Mouse (Mus musculus): ENCODE data around the gene Otub2. TPM values are rescaled to one million over a fixed set of nuclear protein-coding genes. Genes with fewer than 3 reads are reported as not detected.

The Otub2 gene
- polyA plus RNA-seq, 1 experiment from 2014 or later, result 28.9 TPM

GRCm38 (mm10) chr12:103373530-103374236, 14.8 kb upstream of the Otub2 start:
- Histone ChIP-seq H3K4me1 (replicated peaks) (peaks cover 20% of the 10 kb centered on the region), H3K4me3 (replicated peaks) (no peak overlapping the region), H3K27ac (replicated peaks) (peak overlapping the region; percentile 46; the same call in 1 of the 2 replicates), H3K4me2 (peak overlapping the region; percentile 41), H3K27me3 (peaks cover 9% of the 10 kb centered on the region; the same call in 1 of the 2 replicates), H3K9me3 (replicated peaks) (no peaks in the 10 kb centered on the region), H3K9ac (no peak overlapping the region; the same call in 1 of the 2 replicates), H3K36me3 (replicated peaks) (no peaks in the 10 kb centered on the region)
- peak; percentile 85 for ATAC-seq (ENCODE audit: insufficient read depth)
- WGBS (ENCODE audit: insufficient replicate concordance), result 20% methylated on average over 8 of the region's 8 CpGs

- WGBS (ENCODE audit: insufficient replicate concordance), result 44% methylated on average over 5 of the region's 5 CpGs
- Histone ChIP-seq H3K9ac (no peak overlapping the region), H3K4me2 (no peak overlapping the region), H3K9me3 (replicated peaks) (no peaks in the 10 kb centered on the region), H3K36me3 (replicated peaks) (no peaks in the 10 kb centered on the region), H3K4me1 (replicated peaks) (peaks cover 17% of the 10 kb centered on the region), H3K27me3 (peaks cover 9% of the 10 kb centered on the region; the same call in 1 of the 2 replicates), H3K27ac (replicated peaks) (no peak overlapping the region), H3K4me3 (replicated peaks) (no peak overlapping the region)
- ATAC-seq (ENCODE audit: insufficient read depth), result no peak
These were observed 12.4 kb upstream of the Otub2 start for GRCm38 (mm10) chr12:103376124-103376523.

GRCm38 (mm10) chr12:103376774-103377173, 11.7 kb upstream of the Otub2 start:
- H3K9ac ChIP-seq, result no peak overlapping the region
- peaks cover 17% of the 10 kb centered on the region for H3K4me1 ChIP-seq (replicated peaks)
- no peak for ATAC-seq (ENCODE audit: insufficient read depth)
- H3K9me3 ChIP-seq (replicated peaks), result no peaks in the 10 kb centered on the region
- no peaks in the 10 kb centered on the region for H3K36me3 ChIP-seq (replicated peaks)
- H3K4me2 ChIP-seq, result no peak overlapping the region
- H3K27me3 ChIP-seq, result peaks cover 9% of the 10 kb centered on the region; the same call in 1 of the 2 replicates
- H3K27ac ChIP-seq (replicated peaks), result no peak overlapping the region
- 36% methylated on average over 3 of the region's 4 CpGs for WGBS (ENCODE audit: insufficient replicate concordance)
- no peak overlapping the region for H3K4me3 ChIP-seq (replicated peaks)

- no peak overlapping the region for H3K9ac ChIP-seq
- H3K36me3 ChIP-seq (replicated peaks), result no peaks in the 10 kb centered on the region
- ATAC-seq (ENCODE audit: insufficient read depth), result no peak
- no peaks in the 10 kb centered on the region for H3K9me3 ChIP-seq (replicated peaks)
- H3K4me3 ChIP-seq (replicated peaks), result no peak overlapping the region
- WGBS (ENCODE audit: insufficient replicate concordance), result 60% methylated on average over 4 of the region's 4 CpGs
- no peaks in the 10 kb centered on the region; the same call in 1 of the 2 replicates for H3K4me1 ChIP-seq (replicated peaks)
- peaks cover 9% of the 10 kb centered on the region; the same call in 1 of the 2 replicates for H3K27me3 ChIP-seq
- no peak overlapping the region for H3K4me2 ChIP-seq
- H3K27ac ChIP-seq (replicated peaks), result no peak overlapping the region
These were observed 8.3 kb upstream of the Otub2 start for GRCm38 (mm10) chr12:103380226-103380625.

- Histone ChIP-seq H3K4me3 (replicated peaks) (peak overlapping the region; percentile 84), H3K4me2 (peak overlapping the region; percentile 78), H3K4me1 (replicated peaks) (peaks cover 64% of the 10 kb centered on the region), H3K36me3 (replicated peaks) (peaks cover 23% of the 10 kb centered on the region), H3K9me3 (replicated peaks) (no peaks in the 10 kb centered on the region), H3K27ac (replicated peaks) (peak overlapping the region; percentile 92), H3K27me3 (no peaks in the 10 kb centered on the region), H3K9ac (peak overlapping the region; percentile 92)
- ATAC-seq (ENCODE audit: insufficient read depth), result peak; percentile 16; the same call in 1 of the 2 replicates
- 40% methylated on average over 2 of the region's 2 CpGs for WGBS (ENCODE audit: insufficient replicate concordance)
These were observed 856 bp downstream of the Otub2 start for GRCm38 (mm10) chr12:103389348-103389727.

GRCm38 (mm10) chr12:103389982-103390381, 1.5 kb downstream of the Otub2 start:
- H3K36me3 ChIP-seq (replicated peaks), result peaks cover 27% of the 10 kb centered on the region
- peak overlapping the region; percentile 92 for H3K27ac ChIP-seq (replicated peaks)
- no peaks in the 10 kb centered on the region for H3K9me3 ChIP-seq (replicated peaks)
- H3K4me2 ChIP-seq, result peak overlapping the region; percentile 78
- peaks cover 68% of the 10 kb centered on the region for H3K4me1 ChIP-seq (replicated peaks)
- H3K9ac ChIP-seq, result peak overlapping the region; percentile 92
- WGBS (ENCODE audit: insufficient replicate concordance), result 57% methylated on average over 4 of the region's 4 CpGs
- ATAC-seq (ENCODE audit: insufficient read depth), result no peak
- H3K27me3 ChIP-seq, result no peaks in the 10 kb centered on the region
- H3K4me3 ChIP-seq (replicated peaks), result peak overlapping the region; percentile 84

- ATAC-seq (ENCODE audit: insufficient read depth), result no peak
- peaks cover 34% of the 10 kb centered on the region for H3K36me3 ChIP-seq (replicated peaks)
- peaks cover 79% of the 10 kb centered on the region for H3K4me1 ChIP-seq (replicated peaks)
- H3K4me2 ChIP-seq, result peak overlapping the region; percentile 78
- H3K27me3 ChIP-seq, result no peaks in the 10 kb centered on the region
- peak overlapping the region; percentile 92 for H3K27ac ChIP-seq (replicated peaks)
- 85% methylated on average over 7 of the region's 7 CpGs for WGBS (ENCODE audit: insufficient replicate concordance)
- peak overlapping the region; percentile 84 for H3K4me3 ChIP-seq (replicated peaks)
- H3K9ac ChIP-seq, result peak overlapping the region; percentile 92
- no peaks in the 10 kb centered on the region for H3K9me3 ChIP-seq (replicated peaks)
These were observed 2.6 kb downstream of the Otub2 start for GRCm38 (mm10) chr12:103391098-103391497.

GRCm38 (mm10) chr12:103393528-103393927, 5.0 kb downstream of the Otub2 start:
- Histone ChIP-seq H3K27ac (replicated peaks) (peak overlapping the region; percentile 97), H3K4me2 (peak overlapping the region; percentile 78), H3K36me3 (replicated peaks) (peaks cover 51% of the 10 kb centered on the region), H3K9ac (peak overlapping the region; percentile 57), H3K4me1 (replicated peaks) (peaks cover 90% of the 10 kb centered on the region), H3K27me3 (no peaks in the 10 kb centered on the region), H3K9me3 (replicated peaks) (no peaks in the 10 kb centered on the region), H3K4me3 (replicated peaks) (peak overlapping the region; percentile 42)
- ATAC-seq (ENCODE audit: insufficient read depth), result peak; percentile 89
- 9% methylated on average over 6 of the region's 6 CpGs for WGBS (ENCODE audit: insufficient replicate concordance)

GRCm38 (mm10) chr12:103395486-103396275, 7.2 kb downstream of the Otub2 start:
- peaks cover 65% of the 10 kb centered on the region for H3K36me3 ChIP-seq (replicated peaks)
- H3K27ac ChIP-seq (replicated peaks), result peak overlapping the region; percentile 24; the same call in 1 of the 2 replicates
- H3K9ac ChIP-seq, result no peak overlapping the region
- no peaks in the 10 kb centered on the region for H3K27me3 ChIP-seq
- 79% methylated on average over 12 of the region's 12 CpGs for WGBS (ENCODE audit: insufficient replicate concordance)
- no peak for ATAC-seq (ENCODE audit: insufficient read depth)
- H3K4me3 ChIP-seq (replicated peaks), result no peak overlapping the region
- no peak overlapping the region for H3K4me2 ChIP-seq
- H3K4me1 ChIP-seq (replicated peaks), result peaks cover 71% of the 10 kb centered on the region
- no peaks in the 10 kb centered on the region for H3K9me3 ChIP-seq (replicated peaks)

GRCm38 (mm10) chr12:103396751-103397150, 8.3 kb downstream of the Otub2 start:
- WGBS (ENCODE audit: insufficient replicate concordance), result 75% methylated on average over 7 of the region's 7 CpGs
- peaks cover 67% of the 10 kb centered on the region for H3K36me3 ChIP-seq (replicated peaks)
- peaks cover 60% of the 10 kb centered on the region for H3K4me1 ChIP-seq (replicated peaks)
- H3K4me2 ChIP-seq, result no peak overlapping the region
- H3K27ac ChIP-seq (replicated peaks), result no peak overlapping the region; the same call in 1 of the 2 replicates
- ATAC-seq (ENCODE audit: insufficient read depth), result no peak
- H3K27me3 ChIP-seq, result no peaks in the 10 kb centered on the region
- H3K4me3 ChIP-seq (replicated peaks), result no peak overlapping the region
- no peaks in the 10 kb centered on the region for H3K9me3 ChIP-seq (replicated peaks)
- no peak overlapping the region for H3K9ac ChIP-seq

GRCm38 (mm10) chr12:103404131-103404530, 15.6 kb downstream of the Otub2 start:
- 80% methylated on average over 18 of the region's 18 CpGs for WGBS (ENCODE audit: insufficient replicate concordance)

More at GRCm38 (mm10) chr12:103404131-103404530, 15.6 kb downstream of the Otub2 start:
- no peak overlapping the region for H3K9ac ChIP-seq
- no peak for ATAC-seq (ENCODE audit: insufficient read depth)
- no peaks in the 10 kb centered on the region for H3K27me3 ChIP-seq
- H3K4me2 ChIP-seq, result no peak overlapping the region
- H3K36me3 ChIP-seq (replicated peaks), result peaks cover 99% of the 10 kb centered on the region
- H3K27ac ChIP-seq (replicated peaks), result no peak overlapping the region
- no peaks in the 10 kb centered on the region for H3K4me1 ChIP-seq (replicated peaks)
- H3K9me3 ChIP-seq (replicated peaks), result no peaks in the 10 kb centered on the region
- H3K4me3 ChIP-seq (replicated peaks), result no peak overlapping the region
